Mouse (Mus musculus): ENCODE measurements around the gene Ppp1r7. TPM values are rescaled to one million over a fixed set of nuclear protein-coding genes. Genes with fewer than 3 reads are reported as not detected.
"Not testable (repeated sequence)": the region's sequence is repeated elsewhere in the genome, so short reads cannot be mapped to it uniquely, and the experiment has no call there.

Ppp1r7 gene
- 61.1 and 62.7 TPM in 2 replicates for polyA plus RNA-seq (2015; fragmentation: Nextera tagmentation; extraction: Ambion mirVana)

DNA sequence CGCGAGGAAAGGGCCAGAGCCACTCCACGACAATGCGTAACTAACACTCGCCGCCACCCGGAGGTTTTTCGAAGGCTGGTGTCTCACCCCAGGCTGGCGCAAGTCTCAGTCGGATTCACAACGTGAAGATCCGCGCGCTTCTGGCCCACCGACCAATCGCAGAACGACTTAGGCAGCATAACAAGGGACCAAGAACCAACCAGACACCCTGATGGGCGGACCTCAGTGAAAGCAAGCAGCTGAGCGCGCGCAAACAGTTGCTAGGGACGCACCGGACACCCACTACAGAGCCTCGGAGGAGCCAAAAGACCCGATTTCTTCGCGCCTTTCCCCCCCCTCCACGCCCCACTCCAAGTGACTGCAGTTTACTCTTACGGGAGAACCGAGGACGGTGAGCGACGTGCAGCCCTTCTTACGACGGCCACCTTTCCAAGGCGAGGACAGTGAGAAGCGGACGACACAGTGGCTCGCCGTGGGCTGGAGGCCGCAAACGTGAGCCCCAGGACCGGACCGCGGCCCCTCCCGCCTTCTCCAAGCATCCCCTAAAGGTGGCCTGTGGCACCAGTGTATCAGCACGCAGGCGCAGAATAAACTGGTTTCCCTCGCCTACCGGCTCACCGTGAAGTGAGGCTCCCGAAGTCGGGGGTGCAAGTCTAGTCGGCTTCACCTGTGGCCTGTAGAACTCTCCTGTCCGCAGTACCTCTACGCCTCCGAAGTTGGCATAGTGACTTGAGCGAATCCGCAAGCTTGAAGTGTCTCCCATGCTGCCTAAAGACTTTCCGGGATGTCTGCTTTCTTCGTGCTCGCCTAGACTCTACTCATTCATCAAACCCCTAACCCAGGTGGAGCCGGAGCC is at the start of gene Ppp1r7, which contains the start of gene Pask:
Gene Ppp1r7 (plus strand): TSS at position 207 of the 856 bp plus-strand sequence.
Gene Pask (minus strand): TSS at position 835 of the 856 bp plus-strand sequence.
- peak within 1 kb of the TSS; percentile 92 for H3K4me2 ChIP-seq (ENCODE audit: low read length)
- no peaks in the 10 kb centered on the region for H3K9me3 ChIP-seq (ENCODE audit: control insufficient read depth, low read length)
- WGBS = under 1% methylated on average over 63 of the region's 63 CpGs

GRCm38 (mm10) chr1:93294491-93294890 is 48.2 kb upstream of the Ppp1r7 start:
- WGBS = 78% methylated on average over 3 of the region's 3 CpGs
- ATAC-seq; H3K27ac ChIP-seq (ENCODE audit: low read length); H3K27me3 ChIP-seq (replicated peaks; ENCODE audit: control insufficient read depth, insufficient read depth, low read length); H3K9ac ChIP-seq (replicated peaks; ENCODE audit: low read depth, low read length); H3K4me2 ChIP-seq (ENCODE audit: low read length); H3K36me3 ChIP-seq (ENCODE audit: control insufficient read depth, insufficient read depth); H3K4me1 ChIP-seq (replicated peaks; ENCODE audit: control insufficient read depth, insufficient read depth, low read length); H3K4me3 ChIP-seq (replicated peaks; ENCODE audit: low read length); H3K9me3 ChIP-seq (ENCODE audit: control insufficient read depth, low read length): not testable (repeated sequence)

More for the DNA sequence above, at the start of gene Ppp1r7, which contains the start of gene Pask:
- peak within 1 kb of the TSS; percentile 80 for H3K9ac ChIP-seq (replicated peaks; ENCODE audit: low read depth, low read length)
- peak; percentile 96 for ATAC-seq
- peaks cover 17% of the 10 kb centered on the region for H3K4me1 ChIP-seq (replicated peaks; ENCODE audit: control insufficient read depth, insufficient read depth, low read length)
- no peaks in the 10 kb centered on the region for H3K27me3 ChIP-seq (replicated peaks; ENCODE audit: control insufficient read depth, insufficient read depth, low read length)
- H3K36me3 ChIP-seq (ENCODE audit: control insufficient read depth, insufficient read depth) = 0 out of 2 replicates have a peak, but pooled peaks cover 2% of the 10 kb centered on the region
- peak within 1 kb of the TSS; percentile 61 for H3K4me3 ChIP-seq (replicated peaks; ENCODE audit: low read length)
- peak within 1 kb of the TSS; percentile 50 for H3K27ac ChIP-seq (ENCODE audit: low read length)

- H3K27me3 ChIP-seq (replicated peaks; ENCODE audit: control insufficient read depth, insufficient read depth, low read length) = no peaks in the 10 kb centered on the region
- no peaks in the 10 kb centered on the region for H3K9me3 ChIP-seq (ENCODE audit: control insufficient read depth, low read length)
- H3K4me2 ChIP-seq (ENCODE audit: low read length) = no peak overlapping the region
- ATAC-seq = no peak
- no peak overlapping the region for H3K27ac ChIP-seq (ENCODE audit: low read length)
- H3K36me3 ChIP-seq (ENCODE audit: control insufficient read depth, insufficient read depth) = peaks cover 19% of the 10 kb centered on the region
- 90% methylated on average over 4 of the region's 4 CpGs for WGBS
- no peak overlapping the region for H3K4me3 ChIP-seq (replicated peaks; ENCODE audit: low read length)
- H3K4me1 ChIP-seq (replicated peaks; ENCODE audit: control insufficient read depth, insufficient read depth, low read length) = peaks cover 7% of the 10 kb centered on the region
- H3K9ac ChIP-seq (replicated peaks; ENCODE audit: low read depth, low read length) = no peak overlapping the region
These were observed 42.9 kb upstream of the Ppp1r7 start for GRCm38 (mm10) chr1:93299791-93300190.

- Histone ChIP-seq H3K4me1 (replicated peaks; ENCODE audit: control insufficient read depth, insufficient read depth, low read length) (peaks cover 12% of the 10 kb centered on the region), H3K9ac (replicated peaks; ENCODE audit: low read depth, low read length) (no peak overlapping the region), H3K27me3 (replicated peaks; ENCODE audit: control insufficient read depth, insufficient read depth, low read length) (no peaks in the 10 kb centered on the region), H3K4me2 (ENCODE audit: low read length) (no peak overlapping the region), H3K9me3 (ENCODE audit: control insufficient read depth, low read length) (no peaks in the 10 kb centered on the region), H3K27ac (ENCODE audit: low read length) (no peak overlapping the region), H3K4me3 (replicated peaks; ENCODE audit: low read length) (no peak overlapping the region), H3K36me3 (ENCODE audit: control insufficient read depth, insufficient read depth) (peaks cover 18% of the 10 kb centered on the region)
- 87% methylated on average over 3 of the region's 3 CpGs for WGBS
- ATAC-seq = no peak
These were observed 42.1 kb upstream of the Ppp1r7 start for GRCm38 (mm10) chr1:93300578-93300977.

GRCm38 (mm10) chr1:93305581-93306337 is 36.9 kb upstream of the Ppp1r7 start, which contains the start of gene Mterf4:
Mterf4 (minus strand) TSS chr1:93305915.
- peak within 1 kb of the TSS; percentile 10; the same call in 1 of the 2 replicates for H3K27ac ChIP-seq (ENCODE audit: low read length)
- WGBS = 6% methylated on average over 36 of the region's 36 CpGs

GRCm38 (mm10) chr1:93323973-93324372 is 18.7 kb upstream of the Ppp1r7 start:
- peaks cover 4% of the 10 kb centered on the region; the same call in 1 of the 2 replicates for H3K36me3 ChIP-seq (ENCODE audit: control insufficient read depth, insufficient read depth)
- 92% methylated on average over 6 of the region's 6 CpGs for WGBS
- H3K9ac ChIP-seq (replicated peaks; ENCODE audit: low read depth, low read length) = no peak overlapping the region
- no peak for ATAC-seq
- H3K4me1 ChIP-seq (replicated peaks; ENCODE audit: control insufficient read depth, insufficient read depth, low read length) = no peaks in the 10 kb centered on the region
- no peaks in the 10 kb centered on the region for H3K9me3 ChIP-seq (ENCODE audit: control insufficient read depth, low read length)
- no peak overlapping the region for H3K4me3 ChIP-seq (replicated peaks; ENCODE audit: low read length)
- no peak overlapping the region for H3K27ac ChIP-seq (ENCODE audit: low read length)
- no peak overlapping the region for H3K4me2 ChIP-seq (ENCODE audit: low read length)
- H3K27me3 ChIP-seq (replicated peaks; ENCODE audit: control insufficient read depth, insufficient read depth, low read length) = no peaks in the 10 kb centered on the region

More at GRCm38 (mm10) chr1:93305581-93306337, 36.9 kb upstream of the Ppp1r7 start, which contains the start of gene Mterf4:
- ATAC-seq = peak; percentile 97
- peak within 1 kb of the TSS; percentile 87 for H3K4me2 ChIP-seq (ENCODE audit: low read length)
- H3K27me3 ChIP-seq (replicated peaks; ENCODE audit: control insufficient read depth, insufficient read depth, low read length) = no peaks in the 10 kb centered on the region
- peaks cover 8% of the 10 kb centered on the region for H3K36me3 ChIP-seq (ENCODE audit: control insufficient read depth, insufficient read depth)
- no peaks in the 10 kb centered on the region for H3K9me3 ChIP-seq (ENCODE audit: control insufficient read depth, low read length)
- H3K4me1 ChIP-seq (replicated peaks; ENCODE audit: control insufficient read depth, insufficient read depth, low read length) = peaks cover 12% of the 10 kb centered on the region
- H3K4me3 ChIP-seq (replicated peaks; ENCODE audit: low read length) = peak within 1 kb of the TSS; percentile 85
- peak within 1 kb of the TSS; percentile 72 for H3K9ac ChIP-seq (replicated peaks; ENCODE audit: low read depth, low read length)

DNA sequence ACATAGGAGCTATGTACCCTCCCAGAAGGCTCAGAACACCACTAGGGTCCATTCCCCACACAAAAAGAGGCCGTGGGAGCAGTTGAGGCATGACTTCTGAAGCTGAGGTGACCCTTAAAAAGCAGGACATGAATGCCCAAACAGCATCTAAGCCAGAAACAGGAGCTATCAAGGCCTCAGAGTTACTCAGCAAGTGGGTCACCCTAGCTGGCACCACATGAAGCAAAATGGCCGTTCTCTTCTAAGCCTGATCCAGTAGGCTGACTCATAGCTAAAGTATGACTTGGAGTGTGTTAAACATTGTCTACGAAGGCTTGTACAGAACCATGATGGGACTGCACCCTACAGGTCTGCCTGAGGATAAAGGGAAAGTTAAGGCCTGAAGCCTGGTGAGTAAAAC is 16.2 kb upstream of the Ppp1r7 start:
- no peak overlapping the region for H3K4me2 ChIP-seq (ENCODE audit: low read length)
- no peak for ATAC-seq
- 94% methylated on average over 3 of the region's 3 CpGs for WGBS
- H3K9ac ChIP-seq (replicated peaks; ENCODE audit: low read depth, low read length) = no peak overlapping the region
- H3K4me3 ChIP-seq (replicated peaks; ENCODE audit: low read length) = no peak overlapping the region
- no peaks in the 10 kb centered on the region for H3K27me3 ChIP-seq (replicated peaks; ENCODE audit: control insufficient read depth, insufficient read depth, low read length)
- no peak overlapping the region for H3K27ac ChIP-seq (ENCODE audit: low read length)
- peaks cover 2% of the 10 kb centered on the region; the same call in 1 of the 2 replicates for H3K36me3 ChIP-seq (ENCODE audit: control insufficient read depth, insufficient read depth)
- no peaks in the 10 kb centered on the region for H3K4me1 ChIP-seq (replicated peaks; ENCODE audit: control insufficient read depth, insufficient read depth, low read length)
- no peaks in the 10 kb centered on the region for H3K9me3 ChIP-seq (ENCODE audit: control insufficient read depth, low read length)

GRCm38 (mm10) chr1:93334621-93335020 is 8.0 kb upstream of the Ppp1r7 start:
- H3K4me1 ChIP-seq (replicated peaks; ENCODE audit: control insufficient read depth, insufficient read depth, low read length) = no peaks in the 10 kb centered on the region
- no peaks in the 10 kb centered on the region for H3K9me3 ChIP-seq (ENCODE audit: control insufficient read depth, low read length)
- 83% methylated on average over 2 of the region's 2 CpGs for WGBS
- no peak overlapping the region for H3K9ac ChIP-seq (replicated peaks; ENCODE audit: low read depth, low read length)
- H3K27ac ChIP-seq (ENCODE audit: low read length) = no peak overlapping the region
- H3K27me3 ChIP-seq (replicated peaks; ENCODE audit: control insufficient read depth, insufficient read depth, low read length) = no peaks in the 10 kb centered on the region
- H3K4me2 ChIP-seq (ENCODE audit: low read length) = no peak overlapping the region
- H3K36me3 ChIP-seq (ENCODE audit: control insufficient read depth, insufficient read depth) = no peaks in the 10 kb centered on the region
- no peak overlapping the region for H3K4me3 ChIP-seq (replicated peaks; ENCODE audit: low read length)
- ATAC-seq = no peak
